Mouse (Mus musculus) left cerebral cortex, postnatal 4 days (tissue): ENCODE results near the gene Ruvbl1. TPM values are rescaled to one million over a fixed set of nuclear protein-coding genes. Genes with fewer than 3 reads are reported as not detected.

Experiments
- DNase-seq: peaks from one replicate; pipeline ENCODE4 v3.0.0-alpha.2; 2022
- intact Hi-C: fragments of 180-260 bp; cut with DNase I; formaldehyde crosslinking; loops from one replicate; pipeline ENCODE4 v1.15.1; 2025
- total RNA-seq, 2 experiments: library from RNA; stranded (reverse); gene quantifications; 2 replicates each; pipeline ENCODE4 v1.2.3; 2021

Ruvbl1 gene
- total RNA-seq, 2 experiments from 2014 or later, result 41.2 to 46.3 TPM

- DNase-seq, result peak; percentile 44
- intact Hi-C loops, result no loop called here
Measured at GRCm38 (mm10) chr6:88540093-88540755, 75.0 kb downstream of the Ruvbl1 start.

DNA sequence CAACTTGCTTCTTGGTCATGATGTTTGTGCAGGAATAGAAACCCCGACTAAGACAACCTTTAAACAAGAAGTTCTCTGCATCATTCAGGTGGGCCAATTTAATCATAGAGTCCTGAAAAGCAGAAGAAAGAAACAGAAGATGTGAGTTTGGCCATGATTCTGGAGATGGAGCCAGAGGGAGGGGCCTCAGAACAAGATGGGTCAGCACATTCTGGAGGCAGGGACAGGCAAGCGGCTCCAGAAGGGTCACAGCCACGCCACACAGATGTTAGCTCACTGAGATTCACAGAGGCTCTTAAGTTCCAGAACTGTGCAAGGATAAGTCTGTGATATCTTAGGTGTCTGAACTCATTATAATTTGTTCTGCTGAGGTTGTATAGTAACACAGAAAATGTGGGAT lies 79.0 kb downstream of the Ruvbl1 start:
- no peak for DNase-seq
- intact Hi-C loops, result no loop called here

GRCm38 (mm10) chr6:88544644-88545396 lies 79.6 kb downstream of the Ruvbl1 start:
- no peak for DNase-seq
- intact Hi-C loops, result no loop called here

DNA sequence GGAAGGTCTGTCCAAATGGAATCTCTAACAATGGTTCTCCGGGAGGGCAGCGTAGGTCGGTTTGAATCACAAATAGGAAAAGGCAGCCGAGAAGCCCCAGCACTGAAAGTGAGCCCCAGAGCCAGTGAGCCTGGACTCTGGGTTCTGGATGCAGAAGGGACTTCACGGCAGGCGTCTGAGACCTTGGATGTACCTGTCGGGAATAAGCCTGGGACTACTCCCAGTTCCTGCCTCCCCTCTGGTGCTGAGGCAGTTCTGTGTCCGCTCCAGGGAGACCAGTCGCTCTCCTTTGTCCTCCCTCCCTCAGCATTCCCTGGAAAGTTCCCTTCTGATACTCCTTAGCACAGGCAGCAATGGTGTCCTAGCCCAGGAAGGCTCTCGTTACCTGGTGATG lies 80.2 kb downstream of the Ruvbl1 start:
- no peak for DNase-seq

More for the DNA sequence above, 80.2 kb downstream of the Ruvbl1 start:
- intact Hi-C loops, result no loop called here

Other genes starting within 250 kb of the Ruvbl1 start
- not detected for gene Dnajb8, start 243.1 kb upstream of the Ruvbl1 start, total RNA-seq
- gene Eefsec, start 18.9 kb upstream of the Ruvbl1 start, total RNA-seq, result 10 to 100 TPM; 23.3 to 24.0 TPM
- 100 to 1,000 TPM; 130 to 133 TPM for gene Sec61a1, start 53.5 kb downstream of the Ruvbl1 start, total RNA-seq
- gene Kbtbd12, start 172.5 kb downstream of the Ruvbl1 start, total RNA-seq, result under 1 TPM in 1 of 2 experiments, not detected in 1; 0.32 TPM